Mouse (Mus musculus) liver, embryonic 12.5 days (tissue): ENCODE data around the gene Stk38. TPM values are rescaled to one million over a fixed set of nuclear protein-coding genes. Genes with fewer than 3 reads are reported as not detected.
A peak's percentile ranks its signal among the peaks of the same experiment; 100 is the strongest.

Experiments
- ATAC-seq: fragments of 200-750 bp; cut with Nextera tagmentation; 2 replicates; pipeline ENCODE4 v1.8.0; 2017; ENCODE audit warnings: moderate number of reproducible peaks, mild to moderate bottlenecking, moderate library complexity
- H3K27ac ChIP-seq: fragments of 300-500 bp; sonication (generic); 2 replicates; pipeline ENCODE4 v1.5.1; 2016; ENCODE audit warnings: mild to moderate bottlenecking
- H3K27me3 ChIP-seq: fragments of 300-500 bp; sonication (generic); replicated peaks from 2 replicates; pipeline ENCODE4 v1.6.1; 2016; ENCODE audit warnings: mild to moderate bottlenecking, moderate library complexity
- H3K36me3 ChIP-seq: fragments of 300-500 bp; sonication (generic); 2 replicates; pipeline ENCODE4 v1.6.1; 2016; ENCODE audit warnings: mild to moderate bottlenecking, moderate library complexity
- H3K4me1 ChIP-seq: fragments of 300-500 bp; sonication (generic); 2 replicates; pipeline ENCODE4 v1.6.1; 2016
- H3K4me2 ChIP-seq: fragments of 300-500 bp; sonication (generic); 2 replicates; pipeline ENCODE4 v1.6.1; 2016; ENCODE audit warnings: mild to moderate bottlenecking, moderate library complexity
- H3K4me3 ChIP-seq: fragments of 300-500 bp; sonication (generic); 2 replicates; pipeline ENCODE4 v1.5.1; 2016; ENCODE audit warnings: mild to moderate bottlenecking, moderate library complexity
- H3K9ac ChIP-seq: fragments of 300-500 bp; sonication (generic); 2 replicates; pipeline ENCODE4 v1.6.1; 2016; ENCODE audit warnings: mild to moderate bottlenecking, moderate library complexity
- H3K9me3 ChIP-seq: fragments of 300-500 bp; sonication (generic); replicated peaks from 2 replicates; pipeline ENCODE4 v1.6.1; 2016; ENCODE audit warnings: mild to moderate bottlenecking, moderate library complexity
- WGBS: fragments of 180-500 bp; shearing (Covaris S2); methylation state at CpG from one replicate; pipeline ENCODE4 v1.1.7; 2016; ENCODE audit not compliant: insufficient replicate concordance; 5-methylcytosine and 5-hydroxymethylcytosine counted together
- polyA plus RNA-seq: library from polyadenylated mRNA; unstranded; fragments of >200 nt; fragmentation: Nextera tagmentation; extraction: Ambion mirVana; gene quantifications from 2 replicates; pipeline ENCODE4 v1.2.1, GENCODE M21; 2016

Stk38 gene
- polyA plus RNA-seq, 1 experiment from 2014 or later: 56.7 TPM

DNA sequence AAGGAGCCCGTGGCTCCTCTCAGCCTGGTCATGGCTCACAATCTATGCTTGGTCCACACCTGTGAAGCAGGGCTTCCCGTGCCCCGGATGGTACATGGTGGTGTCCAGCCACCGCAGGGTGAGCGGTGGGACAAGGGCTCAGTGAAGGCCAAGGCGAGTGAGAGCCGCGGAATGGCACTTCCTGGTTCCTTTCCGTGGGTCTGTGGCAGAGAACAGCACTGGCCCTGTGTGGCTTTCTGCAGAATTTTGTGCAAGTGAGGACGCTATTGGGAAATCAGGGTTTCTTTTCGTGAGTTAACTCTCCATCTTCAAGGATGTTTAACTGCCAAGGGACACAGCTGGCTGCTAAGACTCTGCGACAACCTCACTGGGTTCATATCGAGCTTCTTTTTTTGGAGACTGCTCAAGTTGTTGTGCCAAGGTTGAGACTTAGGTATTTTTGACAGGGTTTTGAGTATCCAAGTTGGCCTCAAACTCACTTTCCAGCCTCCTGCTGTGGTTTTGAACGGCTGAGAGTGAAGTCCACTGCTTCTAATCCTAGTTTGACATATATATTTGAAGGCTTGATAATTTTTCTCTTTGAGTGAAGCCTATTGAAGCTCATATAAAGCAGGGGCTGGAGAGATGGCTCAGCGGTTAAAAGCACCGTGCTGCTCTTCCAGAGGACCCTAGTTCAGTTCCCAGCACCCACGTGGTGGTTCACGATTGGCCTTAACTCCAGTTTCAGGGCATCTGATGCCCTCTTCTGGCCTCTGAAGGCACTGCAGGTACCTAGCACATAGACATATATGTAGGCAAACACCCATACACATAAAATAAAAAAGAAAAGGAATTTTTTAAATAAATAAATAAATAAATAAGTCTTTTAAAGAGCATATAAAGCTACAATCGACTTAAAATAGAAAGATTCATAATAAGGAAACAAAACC, 60.5 kb downstream of the Stk38 start:
- no peak for ATAC-seq
- Histone ChIP-seq H3K27me3 (no peaks in the 10 kb centered on the region), H3K27ac (no peak overlapping the region), H3K4me3 (no peak overlapping the region), H3K9me3 (peaks cover 6% of the 10 kb centered on the region), H3K4me2 (no peak overlapping the region), H3K9ac (no peak overlapping the region), H3K4me1 (peaks cover 22% of the 10 kb centered on the region), H3K36me3 (no peaks in the 10 kb centered on the region)
- WGBS: 85% methylated on average over 19 of the region's 19 CpGs

- Histone ChIP-seq H3K27ac (0 out of 2 replicates have a peak overlapping the region, but pooled peaks have one; percentile 43), H3K4me1 (peaks cover 20% of the 10 kb centered on the region), H3K9ac (no peak overlapping the region), H3K9me3 (peaks cover 6% of the 10 kb centered on the region), H3K4me2 (no peak overlapping the region), H3K27me3 (no peaks in the 10 kb centered on the region), H3K36me3 (no peaks in the 10 kb centered on the region), H3K4me3 (no peak overlapping the region)
- 82% methylated on average over 7 of the region's 7 CpGs for WGBS
- ATAC-seq: no peak
These were observed 63.3 kb downstream of the Stk38 start for GRCm38 (mm10) chr17:28944481-28944880.

DNA sequence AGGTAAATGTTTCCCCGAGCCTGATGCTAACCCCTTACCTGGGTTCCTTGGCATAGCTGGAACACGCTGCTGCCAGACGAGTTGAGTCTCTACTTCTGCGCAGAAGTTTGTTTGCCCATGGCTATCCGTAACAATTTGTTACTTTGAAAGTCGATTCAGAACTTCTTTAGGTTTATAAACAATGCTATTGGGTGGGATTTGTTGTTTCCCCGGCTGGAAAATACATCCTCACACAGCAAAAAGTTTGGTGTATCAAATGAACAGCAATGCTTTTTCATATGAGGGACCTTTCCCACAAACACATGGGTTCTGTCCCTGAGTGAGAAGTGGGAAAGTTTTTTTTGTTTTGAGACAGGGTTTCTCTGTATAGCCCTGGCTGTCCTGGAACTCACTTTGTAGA, 64.1 kb downstream of the Stk38 start, which contains the start of gene Pxt1:
Pxt1 (minus strand) TSS at position 101 of the 400 bp plus-strand sequence.
- no peaks in the 10 kb centered on the region for H3K27me3 ChIP-seq
- peaks cover 20% of the 10 kb centered on the region for H3K4me1 ChIP-seq
- H3K9ac ChIP-seq: no peak within 1 kb of the TSS
- peaks cover 6% of the 10 kb centered on the region for H3K9me3 ChIP-seq
- no peak within 1 kb of the TSS for H3K4me2 ChIP-seq
- 0 out of 2 replicates have a peak within 1 kb of the TSS, but pooled peaks have one; percentile 43 for H3K27ac ChIP-seq
- ATAC-seq: no peak
- 83% methylated on average over 7 of the region's 7 CpGs for WGBS
- H3K36me3 ChIP-seq: no peaks in the 10 kb centered on the region
- no peak within 1 kb of the TSS for H3K4me3 ChIP-seq

DNA sequence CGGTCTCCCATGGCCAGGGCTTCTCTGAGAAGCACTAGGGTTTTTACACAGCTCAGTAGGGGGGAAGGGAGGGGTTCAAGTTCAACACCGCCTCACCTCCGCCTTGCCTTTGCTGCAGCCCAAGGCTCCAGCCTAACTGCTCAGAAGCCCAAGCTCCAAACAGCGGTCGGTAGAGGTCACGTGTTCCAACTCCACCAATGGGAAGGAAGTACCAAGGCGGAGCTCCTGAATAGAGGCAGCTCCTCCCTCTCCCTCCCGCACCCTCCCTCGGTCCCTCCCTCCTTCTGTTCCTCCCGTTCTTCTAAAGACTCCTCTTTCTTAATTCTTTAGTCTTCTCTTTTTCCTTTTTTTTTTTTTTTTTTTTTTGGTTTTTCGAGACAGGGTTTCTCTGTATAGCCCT, 65.7 kb downstream of the Stk38 start:
- H3K9ac ChIP-seq: no peak overlapping the region

GRCm38 (mm10) chr17:28940776-28941555, 66.8 kb downstream of the Stk38 start:
- H3K27me3 ChIP-seq: no peaks in the 10 kb centered on the region
- ATAC-seq: no peak
- H3K27ac ChIP-seq: no peak overlapping the region
- H3K36me3 ChIP-seq: no peaks in the 10 kb centered on the region
- no peak overlapping the region for H3K9ac ChIP-seq
- peaks cover 26% of the 10 kb centered on the region for H3K4me1 ChIP-seq
- H3K9me3 ChIP-seq: peaks cover 7% of the 10 kb centered on the region; the same call in 1 of the 2 replicates
- no peak overlapping the region for H3K4me3 ChIP-seq
- no peak overlapping the region for H3K4me2 ChIP-seq
- 84% methylated on average over 25 of the region's 25 CpGs for WGBS

More for the DNA sequence above, 65.7 kb downstream of the Stk38 start:
- 58% methylated on average over 10 of the region's 11 CpGs for WGBS
- 0 out of 2 replicates have a peak overlapping the region, but pooled peaks have one; percentile 30 for H3K27ac ChIP-seq
- H3K4me3 ChIP-seq: peak overlapping the region; percentile 20
- H3K27me3 ChIP-seq: no peaks in the 10 kb centered on the region
- peaks cover 20% of the 10 kb centered on the region for H3K4me1 ChIP-seq
- H3K9me3 ChIP-seq: peaks cover 2% of the 10 kb centered on the region
- peak overlapping the region; percentile 49 for H3K4me2 ChIP-seq
- H3K36me3 ChIP-seq: no peaks in the 10 kb centered on the region
- peak; percentile 86 for ATAC-seq

DNA sequence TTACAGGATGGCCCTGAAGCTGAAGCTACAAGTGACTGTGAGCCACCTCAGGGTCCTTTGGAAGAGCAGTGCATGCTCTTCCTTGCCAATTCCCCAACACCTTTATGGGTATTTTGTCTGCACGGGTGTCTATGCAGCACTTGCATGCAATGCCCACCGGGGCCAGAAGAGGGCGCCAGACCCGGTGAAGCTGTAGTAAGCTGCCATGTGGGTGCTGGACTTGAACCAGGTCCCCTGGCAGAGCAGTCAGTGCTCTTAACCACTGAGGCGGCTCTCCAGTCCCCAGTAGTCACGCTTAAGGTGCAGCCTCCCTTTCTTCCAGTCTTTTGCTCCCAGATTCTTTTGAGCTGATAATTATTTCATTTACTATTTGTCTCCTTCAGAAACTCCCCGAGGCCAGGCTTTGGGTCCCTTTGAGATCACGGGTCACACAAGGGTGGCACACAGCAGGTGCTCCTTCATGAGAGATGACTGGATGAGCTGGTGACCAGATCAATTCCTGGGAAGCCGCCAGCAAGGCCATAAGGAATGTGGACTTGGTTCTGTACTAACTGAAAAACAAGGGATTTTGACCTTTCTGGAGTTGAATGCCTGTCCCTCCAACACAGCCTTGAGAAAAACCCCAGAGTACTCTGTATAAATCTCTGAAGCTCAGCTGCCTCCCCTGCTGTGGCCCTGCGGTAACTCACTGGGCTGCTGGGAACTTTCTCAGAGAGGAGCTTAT, 71.0 kb downstream of the Stk38 start:
- Histone ChIP-seq H3K27ac (peak overlapping the region; percentile 32; the same call in 1 of the 2 replicates), H3K9ac (no peak overlapping the region), H3K9me3 (peaks cover 7% of the 10 kb centered on the region; the same call in 1 of the 2 replicates), H3K27me3 (no peaks in the 10 kb centered on the region), H3K4me3 (no peak overlapping the region), H3K4me2 (no peak overlapping the region), H3K36me3 (no peaks in the 10 kb centered on the region), H3K4me1 (peaks cover 34% of the 10 kb centered on the region)
- 73% methylated on average over 10 of the region's 10 CpGs for WGBS
- ATAC-seq: peak; percentile 25; the same call in 1 of the 2 replicates

DNA sequence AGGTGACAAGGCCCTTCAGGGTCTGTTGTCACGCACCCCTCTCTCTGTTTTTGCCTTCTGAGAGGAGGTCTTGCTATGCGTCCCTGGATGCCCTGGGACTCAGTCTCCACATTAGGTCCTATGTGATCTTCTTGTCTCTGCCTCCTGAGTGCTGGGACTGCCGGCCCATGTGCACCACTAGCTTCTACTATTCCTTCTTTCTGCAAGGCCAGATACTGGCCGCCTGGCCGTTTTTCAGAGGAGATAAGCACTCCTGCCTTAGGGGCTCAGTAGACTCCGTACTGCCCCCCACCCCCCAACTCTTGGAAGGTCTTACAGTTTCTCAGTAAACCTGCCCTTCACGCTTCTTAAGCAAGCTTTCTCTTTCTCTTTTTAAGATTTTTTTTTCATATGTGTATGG, 71.7 kb downstream of the Stk38 start:
- no peaks in the 10 kb centered on the region for H3K27me3 ChIP-seq
- H3K9ac ChIP-seq: peak overlapping the region; percentile 39
- H3K36me3 ChIP-seq: no peaks in the 10 kb centered on the region
- H3K27ac ChIP-seq: peak overlapping the region; percentile 71
- H3K4me3 ChIP-seq: no peak overlapping the region
- peak; percentile 74 for ATAC-seq
- H3K9me3 ChIP-seq: peaks cover 7% of the 10 kb centered on the region; the same call in 1 of the 2 replicates
- 35% methylated on average over 7 of the region's 7 CpGs for WGBS
- peaks cover 38% of the 10 kb centered on the region for H3K4me1 ChIP-seq
- H3K4me2 ChIP-seq: peak overlapping the region; percentile 31

DNA sequence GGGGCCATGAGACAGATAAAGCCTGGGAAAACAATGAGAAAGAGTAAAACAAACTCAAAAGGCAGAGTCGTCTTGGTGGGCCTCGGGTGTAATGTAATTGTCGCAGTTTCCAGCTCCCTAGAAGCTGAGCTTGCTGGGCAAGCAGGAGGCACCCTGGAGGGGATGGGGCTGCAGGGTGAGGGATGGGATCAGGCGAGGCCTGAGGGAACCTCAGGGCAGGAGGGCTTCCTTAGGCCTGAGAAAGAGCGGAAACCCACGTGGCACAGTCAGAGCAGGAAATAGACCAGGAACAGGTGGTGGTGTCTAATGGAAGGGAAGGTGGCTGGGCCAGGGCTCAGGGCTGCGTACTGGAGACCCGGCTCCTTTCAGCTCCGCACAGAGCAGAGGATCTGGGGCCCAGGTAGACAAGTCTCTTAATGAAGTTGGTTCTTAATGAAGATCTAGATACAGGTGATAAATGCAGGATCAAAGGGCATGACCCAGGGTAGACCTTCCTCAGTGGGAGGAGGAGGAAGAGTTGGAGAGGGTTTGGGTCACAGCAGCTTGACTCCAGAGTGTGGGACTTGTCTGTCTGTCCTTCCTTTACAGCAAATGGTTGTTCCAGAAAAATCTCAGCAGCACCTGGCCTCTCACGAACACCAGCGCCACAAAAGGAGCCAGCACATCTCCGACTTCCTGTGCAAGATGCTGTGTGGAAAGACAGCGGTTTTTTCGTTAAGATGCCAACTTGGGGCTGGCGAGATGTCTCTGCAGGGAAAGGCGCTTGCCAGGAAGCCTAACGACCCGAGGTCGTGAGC, 73.5 kb downstream of the Stk38 start:
- Histone ChIP-seq H3K4me1 (peaks cover 55% of the 10 kb centered on the region), H3K9me3 (peaks cover 7% of the 10 kb centered on the region; the same call in 1 of the 2 replicates), H3K27me3 (no peaks in the 10 kb centered on the region), H3K4me2 (no peak overlapping the region), H3K27ac (0 out of 2 replicates have a peak overlapping the region, but pooled peaks have one; percentile 49), H3K4me3 (no peak overlapping the region), H3K9ac (no peak overlapping the region), H3K36me3 (no peaks in the 10 kb centered on the region)
- 71% methylated on average over 19 of the region's 19 CpGs for WGBS
- ATAC-seq: no peak

- H3K9ac ChIP-seq: no peak overlapping the region
- H3K4me2 ChIP-seq: no peak overlapping the region
- peaks cover 7% of the 10 kb centered on the region; the same call in 1 of the 2 replicates for H3K9me3 ChIP-seq
- WGBS: 81% methylated on average over 4 of the region's 4 CpGs
- no peak overlapping the region for H3K4me3 ChIP-seq
- H3K36me3 ChIP-seq: no peaks in the 10 kb centered on the region
- H3K4me1 ChIP-seq: peaks cover 74% of the 10 kb centered on the region
- no peak for ATAC-seq
- H3K27me3 ChIP-seq: no peaks in the 10 kb centered on the region
- peak overlapping the region; percentile 98; the same call in 1 of the 2 replicates for H3K27ac ChIP-seq
These were observed 75.5 kb downstream of the Stk38 start for GRCm38 (mm10) chr17:28932274-28932673.

DNA sequence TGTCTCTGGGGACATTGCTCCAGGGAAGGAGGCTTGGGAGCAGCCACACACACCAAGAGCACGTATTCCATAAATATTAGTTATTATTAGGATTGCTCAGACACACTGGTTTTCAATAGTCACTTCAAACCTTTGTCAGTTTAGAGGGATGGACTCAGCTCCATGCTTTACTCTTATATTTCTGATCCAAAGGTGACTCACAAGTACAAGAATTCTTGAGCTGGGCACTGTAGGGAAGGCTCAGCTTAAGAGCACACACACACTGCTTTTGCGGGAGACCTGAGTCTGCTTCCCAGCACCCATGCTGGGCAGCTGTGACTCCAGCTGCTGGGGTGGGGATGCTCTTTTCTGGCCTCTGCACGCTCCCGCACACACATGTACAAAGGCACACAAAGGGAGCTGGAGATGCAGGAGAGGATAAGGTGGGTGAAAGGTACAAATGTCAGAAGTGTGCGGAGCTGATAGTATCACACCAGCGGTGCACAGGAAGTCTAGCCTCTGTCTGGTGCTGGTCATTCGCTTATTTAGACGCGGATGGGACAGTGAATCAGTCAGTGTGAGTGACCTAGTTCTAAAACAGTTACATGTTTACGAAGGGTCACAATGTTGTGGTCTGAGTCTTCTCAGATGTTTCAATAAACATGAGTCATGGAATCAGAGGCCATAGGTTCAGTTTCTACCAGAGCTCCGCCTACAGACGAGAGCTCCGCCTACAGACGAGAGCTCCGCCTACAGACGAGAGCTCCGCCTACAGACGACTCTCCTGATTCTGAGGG, 76.2 kb downstream of the Stk38 start:
- Histone ChIP-seq H3K9ac (peak overlapping the region; percentile 79), H3K4me3 (no peak overlapping the region), H3K9me3 (peaks cover 1% of the 10 kb centered on the region; the same call in 1 of the 2 replicates), H3K4me2 (peak overlapping the region; percentile 3; the same call in 1 of the 2 replicates), H3K4me1 (peaks cover 81% of the 10 kb centered on the region), H3K27ac (peak overlapping the region; percentile 98), H3K36me3 (no peaks in the 10 kb centered on the region), H3K27me3 (no peaks in the 10 kb centered on the region)
- ATAC-seq: no peak
- WGBS: 83% methylated on average over 18 of the region's 18 CpGs
